Mouse (Mus musculus) urinary bladder, adult 2 months (tissue): ENCODE measurements around the gene Usmg5. TPM values are rescaled to one million over a fixed set of nuclear protein-coding genes. Genes with fewer than 3 reads are reported as not detected.
"Not testable (repeated sequence)": the region's sequence is repeated elsewhere in the genome, so short reads cannot be mapped to it uniquely, and the experiment has no call there.

Experiments
- DNase-seq: peaks from one replicate; pipeline ENCODE4 v3.0.0; 2022; ENCODE audit warnings: low spot score
- polyA plus RNA-seq: library from polyadenylated mRNA; depleted of rRNA; stranded (reverse); fragments of >200 nt; gene quantifications from 2 replicates; pipeline ENCODE4 v1.2.3, GENCODE M21; 2012; rRNA removed

The Usmg5 gene
- polyA plus RNA-seq: 429 and 491 TPM in 2 replicates

DNA sequence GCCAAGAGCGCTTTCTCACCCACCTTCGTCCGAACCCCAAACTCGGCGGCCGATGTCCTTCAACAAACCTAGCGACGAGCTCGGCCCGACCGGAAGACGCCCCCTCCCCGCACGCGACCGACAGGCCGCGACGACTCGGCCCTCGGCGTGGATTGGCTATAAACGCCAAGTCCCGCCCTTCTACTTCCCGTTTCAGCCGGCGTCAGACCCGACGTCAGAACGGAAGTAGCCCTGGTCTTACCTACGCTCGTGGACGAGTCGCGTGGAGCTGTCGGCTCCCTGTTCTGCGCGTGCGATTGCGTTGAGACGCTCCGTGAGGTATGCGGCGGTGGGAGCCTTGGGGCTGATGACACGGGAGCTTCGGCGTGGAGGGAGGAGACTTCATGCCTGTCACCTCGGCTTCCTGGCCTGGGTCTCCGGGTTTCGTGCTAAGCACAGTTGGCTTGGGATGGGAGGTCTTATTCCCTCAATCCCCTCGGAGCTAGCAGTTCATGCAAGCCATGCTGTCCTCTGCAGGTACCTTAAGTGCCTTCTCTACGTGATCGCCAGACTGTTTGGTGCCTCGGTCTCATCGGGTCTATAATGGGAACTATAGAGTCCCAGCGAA is at the start of gene Usmg5, which contains the start of gene Pdcd11:
TSS of gene Usmg5 (minus strand) at position 98 of the 607 bp plus-strand sequence.
TSS of gene Pdcd11 (plus strand) at position 219 of the 607 bp plus-strand sequence.
- DNase-seq: peak; percentile 84

GRCm38 (mm10) chr19:47139611-47140010 is 49.2 kb upstream of the Usmg5 start:
- not testable (repeated sequence) for DNase-seq

- peak; percentile 45 for DNase-seq
Observed at GRCm38 (mm10) chr19:47137771-47138421, 47.4 kb upstream of the Usmg5 start, which contains the start of gene Calhm2. Calhm2 (minus strand) TSS chr19:47138294.

- no peak for DNase-seq
Observed at GRCm38 (mm10) chr19:47137051-47137581, 46.7 kb upstream of the Usmg5 start.

DNA sequence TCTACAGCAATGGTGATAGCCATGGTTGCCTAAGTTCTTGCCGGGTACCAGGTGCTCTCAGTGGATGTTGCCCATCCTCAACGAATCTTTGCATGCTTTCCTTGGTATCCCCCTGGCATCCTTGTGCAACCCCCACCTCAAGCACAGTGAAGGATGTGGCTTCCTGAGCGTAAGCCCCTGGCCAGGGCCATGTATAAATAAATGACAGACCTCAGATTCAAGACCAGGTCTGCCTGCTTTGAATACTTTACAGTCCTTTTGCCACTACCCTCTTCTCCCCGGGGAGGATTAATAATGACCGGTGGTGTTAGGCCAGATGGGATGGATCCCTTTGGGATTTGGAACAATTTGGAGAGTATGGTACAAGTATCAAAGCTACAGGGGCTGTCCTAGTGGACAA is 45.7 kb upstream of the Usmg5 start:
- no peak for DNase-seq

DNA sequence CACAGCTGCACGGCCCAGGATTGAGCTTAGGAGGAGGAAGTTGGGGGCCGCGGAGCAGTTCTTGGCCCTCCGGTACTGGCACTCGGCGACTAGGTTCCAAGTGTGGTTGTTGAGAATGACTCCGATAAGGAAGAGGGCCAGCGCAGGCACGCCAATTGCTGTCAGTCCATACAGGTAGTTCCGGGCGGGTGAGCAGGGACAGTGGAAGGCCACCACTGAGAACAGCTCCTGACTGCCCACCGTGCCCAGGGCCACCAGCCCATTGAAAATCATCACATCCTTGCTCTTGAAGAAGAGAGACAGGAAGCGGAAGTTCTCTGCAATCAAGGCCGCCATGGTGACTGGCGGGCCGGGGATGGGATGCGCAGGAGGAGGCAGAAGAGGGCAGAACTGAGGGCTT is 45.1 kb upstream of the Usmg5 start:
- DNase-seq: no peak

GRCm38 (mm10) chr19:47133161-47133560 is 42.7 kb upstream of the Usmg5 start:
- no peak for DNase-seq

- DNase-seq: no peak
Observed at GRCm38 (mm10) chr19:47130551-47131125, 40.2 kb upstream of the Usmg5 start.

DNA sequence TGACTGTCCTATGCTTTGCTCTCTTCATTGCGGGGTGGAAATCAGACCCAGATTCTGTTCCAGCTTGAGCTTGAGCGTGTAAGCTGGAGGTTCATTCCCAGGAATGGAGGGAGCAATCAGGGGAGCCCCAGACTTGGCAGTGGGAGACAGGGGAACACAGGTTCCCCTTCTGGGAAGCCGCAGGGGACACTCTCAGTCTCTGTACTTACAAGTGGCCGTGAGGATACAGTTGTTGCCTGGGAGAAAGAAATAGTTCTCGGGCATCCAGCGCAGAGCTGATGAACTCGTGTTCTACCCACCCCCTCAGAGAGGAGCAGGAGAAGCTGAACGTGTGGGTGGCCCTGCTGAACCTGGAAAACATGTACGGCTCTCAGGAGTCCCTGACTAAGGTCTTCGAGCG is 38.4 kb upstream of the Usmg5 start:
- no peak for DNase-seq

DNA sequence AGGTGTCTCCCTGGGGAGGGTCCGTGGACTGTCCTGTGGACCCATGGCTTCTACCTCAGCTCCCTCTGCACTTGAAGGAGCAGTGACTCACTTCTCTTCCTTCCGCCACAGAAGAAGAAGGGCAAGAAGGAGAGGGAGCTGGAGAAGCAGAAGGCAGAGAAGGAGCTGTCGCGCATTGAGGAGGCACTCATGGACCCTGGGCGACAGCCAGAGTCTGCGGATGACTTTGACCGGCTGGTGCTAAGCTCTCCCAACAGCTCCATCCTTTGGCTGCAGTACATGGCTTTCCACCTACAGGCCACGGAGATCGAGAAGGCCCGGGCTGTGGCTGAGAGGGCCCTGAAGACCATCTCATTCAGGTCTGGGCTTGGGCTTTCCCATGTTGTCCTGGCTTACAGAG is 37.7 kb upstream of the Usmg5 start:
- no peak for DNase-seq

DNA sequence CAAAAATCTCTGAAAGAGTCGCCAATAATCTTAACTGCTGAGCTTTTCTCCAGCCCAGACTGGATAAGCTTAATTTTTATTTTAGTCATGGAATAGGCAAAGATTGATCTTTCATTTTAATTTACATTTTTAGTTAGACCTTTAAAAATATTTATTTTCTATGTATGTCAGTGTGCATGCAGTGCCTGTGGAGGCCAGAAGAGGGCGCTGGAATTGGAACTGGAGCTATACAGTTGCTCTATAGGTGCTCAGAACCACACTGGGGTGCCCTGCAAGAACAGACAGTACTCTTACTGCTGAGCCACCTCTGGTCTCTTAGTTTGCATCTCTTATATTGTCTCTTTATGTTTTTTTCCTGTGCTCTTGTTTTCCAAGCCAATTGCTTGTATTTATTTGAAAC is 32.4 kb upstream of the Usmg5 start:
- DNase-seq: no peak

DNA sequence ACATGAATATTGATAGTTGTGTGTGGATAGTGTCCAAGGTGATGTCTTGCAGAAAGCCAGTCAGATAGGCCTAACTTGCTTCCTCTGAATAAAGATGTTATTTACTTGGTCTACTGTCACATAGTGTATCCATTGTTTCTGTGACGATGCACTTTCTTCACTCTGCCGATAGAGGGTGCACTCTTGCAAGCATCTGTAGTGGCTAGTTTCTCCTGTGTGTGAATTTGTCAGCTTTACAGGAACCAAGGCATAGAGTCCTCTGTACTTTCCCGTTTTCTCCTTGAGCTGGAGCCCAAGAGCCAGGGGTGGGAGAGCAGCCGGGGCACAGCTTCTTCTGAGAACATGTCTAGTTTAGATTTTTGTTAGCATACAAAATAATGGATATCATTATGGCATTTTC is 30.6 kb upstream of the Usmg5 start:
- DNase-seq: no peak

GRCm38 (mm10) chr19:47118634-47119033 is 28.2 kb upstream of the Usmg5 start:
- no peak for DNase-seq

- no peak for DNase-seq
Observed at GRCm38 (mm10) chr19:47104641-47105271, 14.3 kb upstream of the Usmg5 start.

GRCm38 (mm10) chr19:47101080-47101479 is 10.6 kb upstream of the Usmg5 start:
- no peak for DNase-seq

DNA sequence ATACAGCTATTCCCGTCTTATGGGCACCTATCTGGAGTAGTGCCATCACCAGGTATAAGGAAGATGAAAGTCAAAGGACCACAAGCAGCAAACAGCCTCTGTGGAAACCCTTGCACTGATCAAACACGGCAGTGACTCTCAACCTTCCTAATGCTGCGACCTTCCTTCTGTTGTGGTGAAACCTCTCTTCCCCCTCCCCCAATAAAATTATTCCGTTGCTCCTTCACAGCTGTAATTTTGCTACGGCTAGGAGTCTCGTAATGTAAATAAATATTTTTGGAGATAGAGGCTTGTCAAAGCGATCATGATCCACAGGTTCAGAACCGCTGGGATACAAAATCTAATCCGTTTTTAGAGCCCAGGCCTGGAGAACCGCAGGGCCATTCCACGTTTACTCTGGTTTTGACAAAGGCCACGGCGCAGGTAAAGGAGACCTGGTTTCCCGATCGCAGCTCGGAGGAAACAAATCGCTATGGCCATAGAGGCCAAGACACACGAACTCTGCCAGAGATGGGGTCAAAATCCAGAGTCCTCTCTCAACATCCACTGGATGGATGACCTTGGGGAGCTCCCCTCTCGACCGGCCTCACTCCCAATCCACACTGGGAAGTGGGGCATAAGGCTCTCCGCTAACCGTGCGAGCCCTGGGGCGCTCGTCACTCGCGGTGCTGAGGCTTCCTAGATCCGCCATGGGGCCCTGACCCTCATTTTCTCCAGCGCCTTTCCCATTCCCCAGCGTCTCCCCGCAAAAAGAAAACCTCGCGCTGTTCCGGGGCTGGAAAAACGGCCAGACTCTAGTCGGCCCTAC is 525 bp downstream of the Usmg5 start:
- DNase-seq: peak; percentile 28

DNA sequence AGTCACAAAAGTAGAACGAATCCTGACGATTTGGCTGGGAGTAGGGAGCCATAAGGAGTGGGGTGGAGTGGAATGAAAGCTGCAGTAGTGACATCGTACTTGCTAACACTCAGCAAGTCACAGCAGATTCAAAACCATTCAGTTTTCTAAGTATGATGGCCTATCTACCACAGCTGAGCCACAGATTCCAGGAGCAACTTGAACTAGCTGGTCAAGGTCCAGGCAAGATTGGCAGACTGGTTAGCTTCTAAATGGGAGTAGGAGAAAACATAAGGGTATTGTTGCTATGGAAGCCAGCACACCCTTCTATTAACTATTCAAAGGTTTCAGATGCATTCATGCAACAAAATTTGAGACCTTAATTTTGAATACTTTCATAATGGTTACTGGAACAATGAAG is 2.2 kb downstream of the Usmg5 start:
- no peak for DNase-seq

GRCm38 (mm10) chr19:47067924-47068611 is 22.4 kb downstream of the Usmg5 start:
- peak; percentile 70 for DNase-seq

DNA sequence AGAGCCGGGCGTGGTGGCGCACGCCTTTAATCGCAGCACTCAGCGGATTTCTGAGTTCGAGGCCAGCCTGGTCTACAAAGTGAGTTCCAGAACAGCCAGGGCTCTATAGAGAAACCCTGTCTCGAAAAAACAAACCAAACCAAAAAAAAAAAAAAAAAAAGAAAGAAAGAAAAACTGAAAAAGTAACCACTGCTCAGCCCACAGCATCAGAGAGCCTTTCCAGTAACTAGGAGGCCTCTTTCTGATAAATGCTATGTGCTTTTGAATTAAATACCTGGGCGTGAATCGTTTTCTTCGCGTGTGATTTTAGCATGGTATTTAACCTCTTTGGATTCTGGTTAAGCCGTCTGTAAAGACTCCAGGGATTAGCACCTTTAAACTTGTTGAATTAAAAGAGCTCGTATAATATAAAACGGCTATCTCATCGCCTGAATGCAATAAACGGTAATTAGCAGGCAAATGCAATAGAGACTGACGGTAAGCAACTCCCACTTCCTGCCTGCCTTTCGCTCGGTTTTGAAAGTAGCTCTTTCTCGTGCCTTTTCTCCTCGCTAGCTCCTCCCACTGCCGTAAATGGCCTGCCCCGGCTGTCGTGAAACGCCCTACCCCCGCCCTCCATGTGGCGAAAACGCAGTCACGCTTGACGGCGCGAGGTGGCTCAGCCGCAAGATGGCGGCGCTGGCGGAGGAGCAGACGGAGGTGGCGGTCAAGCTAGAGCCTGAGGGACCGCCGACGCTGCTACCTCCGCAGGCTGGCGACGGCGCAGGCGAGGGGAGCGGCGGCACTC is 23.2 kb downstream of the Usmg5 start, which contains the start of gene Taf5:
TSS of gene Taf5 (plus strand) at position 651 of the 787 bp plus-strand sequence.
- DNase-seq: peak; percentile 94

GRCm38 (mm10) chr19:47065860-47066259 is 24.6 kb downstream of the Usmg5 start:
- no peak for DNase-seq
